Mouse (Mus musculus): ENCODE measurements around the gene Ccdc177.

The Ccdc177 gene

GRCm38 (mm10) chr12:80789849-80790694 lies 29.6 kb upstream of the Ccdc177 start, which contains the start of gene Susd6:
Susd6 (plus strand) TSS chr12:80790510.
- CTCF ChIA-PET: interaction anchor here in 2 of 4 experiments (0.6 to 1.6 kb wide), 7 partner anchors 21 to 105 kb away, joined by 3 to 5 read pairs (median 3); partner anchors contain the start of gene Ccdc177 (in 2 of the 2)
- POLR2A ChIA-PET: interaction anchor here (0.5 to 1.9 kb wide), 36 partner anchors 9 to 677 kb away, joined by 3 to 15 read pairs (median 3); partner anchors contain the start of genes Srsf5 (in 3 of the 4), Smoc1 (in 2 of the 4), Ccdc177 (in 1 of the 4) and Zfp36l1 (in 1 of the 4)

- POLR2A ChIA-PET: interaction anchor here (0.5 to 1.9 kb wide), 22 partner anchors 8 to 238 kb away, joined by 3 to 15 read pairs (median 4); partner anchors contain the start of genes Srsf5 (in 3 of the 4) and Smoc1 (in 2 of the 4)
- CTCF ChIA-PET: interaction anchor here in 2 of 4 experiments (1.0 to 1.6 kb wide), 5 partner anchors 20 to 106 kb away, joined by 3 to 5 read pairs (median 3); partner anchors contain the start of gene Ccdc177 (in 1 of the 2)
Measured at GRCm38 (mm10) chr12:80789276-80789675, 28.8 kb upstream of the Ccdc177 start.

- ChIA-PET CTCF (interaction anchor here in 3 of 4 experiments (0.6 to 1.7 kb wide), 3 partner anchors 19 to 402 kb away, joined by 3 to 5 read pairs (median 3); partner anchors contain the start of gene Ccdc177 (in 1 of the 3)), POLR2A (interaction anchor here in 2 of 4 experiments (0.6 to 1.1 kb wide), 2 partner anchors 137 to 157 kb away, joined by 3 to 4 read pairs; partner anchors contain the start of gene Srsf5 (in 1 of the 2))
Measured at GRCm38 (mm10) chr12:80788188-80788587, 27.7 kb upstream of the Ccdc177 start.

- ChIA-PET POLR2A (interaction anchor here in 3 of 4 experiments (0.6 to 1.1 kb wide), 4 partner anchors 30 to 261 kb away, joined by 3 to 4 read pairs (median 4); partner anchors contain the start of gene Srsf5 (in 1 of the 3)), CTCF (interaction anchor here in 2 of 4 experiments (0.9 to 1.7 kb wide), 2 partner anchors 27 to 107 kb away, joined by 3 to 7 read pairs; partner anchors contain the start of gene Ccdc177 (in 1 of the 2))
Measured at GRCm38 (mm10) chr12:80787604-80788003, 27.1 kb upstream of the Ccdc177 start.

- ChIA-PET CTCF (interaction anchor here in 2 of 4 experiments (0.6 to 1.0 kb wide), 3 partner anchors 11 to 427 kb away, joined by 4 to 7 read pairs (median 7); no protein-coding TSS in a partner anchor), POLR2A (interaction anchor here in 2 of 4 experiments (0.7 to 1.8 kb wide), 2 partner anchors 31 to 99 kb away, joined by 4 to 6 read pairs; no protein-coding TSS in a partner anchor)
Measured at GRCm38 (mm10) chr12:80786591-80786990, 26.1 kb upstream of the Ccdc177 start.

GRCm38 (mm10) chr12:80785597-80785996 lies 25.1 kb upstream of the Ccdc177 start:
- POLR2A ChIA-PET: interaction anchor here in 2 of 4 experiments (0.8 to 1.8 kb wide), 5 partner anchors 12 to 159 kb away, joined by 3 to 6 read pairs (median 4); partner anchors contain the start of gene Srsf5 (in 1 of the 2)
- CTCF ChIA-PET: interaction anchor here in 1 of 4 experiments (0.7 to 1.2 kb wide), 2 partner anchors 17 to 110 kb away, joined by 3 read pairs; no protein-coding TSS in a partner anchor

- ChIA-PET CTCF (interaction anchor here in 1 of 4 experiments (0.7 to 1.9 kb wide), 4 partner anchors 17 to 110 kb away, joined by 3 to 6 read pairs (median 4); no protein-coding TSS in a partner anchor), POLR2A (interaction anchor here in 1 of 4 experiments (0.9 to 1.2 kb wide), 3 partner anchors 11 to 160 kb away, joined by 3 to 4 read pairs (median 4); partner anchors contain the start of gene Srsf5)
Measured at GRCm38 (mm10) chr12:80785005-80785404, 24.5 kb upstream of the Ccdc177 start.

GRCm38 (mm10) chr12:80783889-80784288 lies 23.4 kb upstream of the Ccdc177 start:
- ChIA-PET POLR2A (no interaction called here), CTCF (interaction anchor here in 2 of 4 experiments (0.7 to 1.9 kb wide), 4 partner anchors 22 to 111 kb away, joined by 3 to 8 read pairs (median 6); no protein-coding TSS in a partner anchor)

GRCm38 (mm10) chr12:80782892-80783291 lies 22.4 kb upstream of the Ccdc177 start:
- ChIA-PET POLR2A (interaction anchor here in 1 of 4 experiments (0.9 kb wide), 1 partner anchor 25 kb away, joined by 4 read pairs; no protein-coding TSS in a partner anchor), CTCF (interaction anchor here (0.6 to 1.9 kb wide), 4 partner anchors 13 to 1392 kb away, joined by 3 to 6 read pairs (median 4); no protein-coding TSS in a partner anchor)

- ChIA-PET CTCF (interaction anchor here in 2 of 4 experiments (0.7 to 1.2 kb wide), 3 partner anchors 12 to 645 kb away, joined by 3 to 6 read pairs (median 4); no protein-coding TSS in a partner anchor), POLR2A (interaction anchor here in 2 of 4 experiments (0.6 to 1.6 kb wide), 5 partner anchors 24 to 239 kb away, joined by 3 to 7 read pairs (median 5); no protein-coding TSS in a partner anchor)
Measured at GRCm38 (mm10) chr12:80782190-80782589, 21.7 kb upstream of the Ccdc177 start.

GRCm38 (mm10) chr12:80779760-80780159 lies 19.3 kb upstream of the Ccdc177 start:
- CTCF ChIA-PET: no interaction called here
- POLR2A ChIA-PET: interaction anchor here in 1 of 4 experiments (0.6 to 1.3 kb wide), 2 partner anchors 12 to 119 kb away, joined by 3 to 4 read pairs; no protein-coding TSS in a partner anchor

- CTCF ChIA-PET: interaction anchor here in 3 of 4 experiments (0.6 to 1.3 kb wide), 4 partner anchors 117 to 1585 kb away, joined by 3 to 6 read pairs (median 4); no protein-coding TSS in a partner anchor
- POLR2A ChIA-PET: interaction anchor here in 2 of 4 experiments (0.8 to 1.6 kb wide), 4 partner anchors 13 to 117 kb away, joined by 3 to 4 read pairs (median 3); no protein-coding TSS in a partner anchor
Measured at GRCm38 (mm10) chr12:80778188-80778936, 17.9 kb upstream of the Ccdc177 start.

GRCm38 (mm10) chr12:80776046-80776634 lies 15.7 kb upstream of the Ccdc177 start:
- ChIA-PET POLR2A (interaction anchor here in 3 of 4 experiments (0.8 to 3.1 kb wide), 6 partner anchors 14 to 169 kb away, joined by 3 to 8 read pairs (median 3); partner anchors contain the start of genes Srsf5 (in 1 of the 3) and Susd6 (in 1 of the 3)), CTCF (no interaction called here)

GRCm38 (mm10) chr12:80774786-80775185 lies 14.3 kb upstream of the Ccdc177 start:
- CTCF ChIA-PET: interaction anchor here in 2 of 4 experiments (0.7 to 1.7 kb wide), 4 partner anchors 12 to 120 kb away, joined by 3 to 10 read pairs (median 4); no protein-coding TSS in a partner anchor
- POLR2A ChIA-PET: interaction anchor here in 2 of 4 experiments (1.8 to 3.1 kb wide), 3 partner anchors 15 to 119 kb away, joined by 4 to 8 read pairs (median 7); partner anchors contain the start of gene Susd6 (in 2 of the 2)

- ChIA-PET CTCF (interaction anchor here (0.5 to 6.9 kb wide), 14 partner anchors 12 to 852 kb away, joined by 3 to 45 read pairs (median 4); partner anchors contain the start of gene Susd6 (in 1 of the 4)), POLR2A (interaction anchor here in 3 of 4 experiments (0.6 to 1.1 kb wide), 4 partner anchors 122 to 1019 kb away, joined by 3 to 4 read pairs (median 4); partner anchors contain the start of gene Srsf5 (in 1 of the 3))
Measured at GRCm38 (mm10) chr12:80769697-80770096, 9.2 kb upstream of the Ccdc177 start.

- CTCF ChIA-PET: interaction anchor here in 2 of 4 experiments (0.5 to 1.9 kb wide), 2 partner anchors 129 to 131 kb away, joined by 4 to 11 read pairs; no protein-coding TSS in a partner anchor
- POLR2A ChIA-PET: interaction anchor here in 1 of 4 experiments (1.2 kb wide), 1 partner anchor 26 kb away, joined by 3 read pairs; the partner anchor contains the start of gene Susd6
Measured at GRCm38 (mm10) chr12:80764116-80764515, 3.6 kb upstream of the Ccdc177 start.
